Mouse (Mus musculus): ENCODE measurements around the gene Vps13d. TPM values are rescaled to one million over a fixed set of nuclear protein-coding genes. Genes with fewer than 3 reads are reported as not detected.

Vps13d gene
- polyA plus RNA-seq, 1 experiment from 2014 or later = 6.6 TPM

GRCm38 (mm10) chr4:145017745-145018144 is 177.1 kb downstream of the Vps13d start:
- peak; percentile 74 for ATAC-seq

GRCm38 (mm10) chr4:145016669-145017068 is 178.1 kb downstream of the Vps13d start:
- H3K4me2 ChIP-seq (ENCODE audit: low read depth, low read length) = no peak overlapping the region
- H3K9me3 ChIP-seq (ENCODE audit: low read length) = no peaks in the 10 kb centered on the region
- H3K27me3 ChIP-seq (ENCODE audit: insufficient read depth, low read length) = no peaks in the 10 kb centered on the region
- peaks cover 14% of the 10 kb centered on the region for H3K36me3 ChIP-seq (replicated peaks; ENCODE audit: insufficient read depth, low read length)
- DNase-seq = no peak
- ATAC-seq = no peak
- H3K9ac ChIP-seq (replicated peaks) = no peak overlapping the region
- no peak for TF ChIP-seq CTCF (IDR thresholded peaks at IDR 0.05; ENCODE audit: low read depth)
- peaks cover 36% of the 10 kb centered on the region for H3K4me1 ChIP-seq (ENCODE audit: insufficient read depth)
- no peak overlapping the region for H3K4me3 ChIP-seq (ENCODE audit: low read depth, low read length)
- peak overlapping the region; percentile 70; the same call in 1 of the 2 replicates for H3K27ac ChIP-seq (ENCODE audit: low read depth)
- WGBS (ENCODE audit: insufficient replicate concordance) = 59% methylated on average over 1 of the region's 1 CpGs

More at GRCm38 (mm10) chr4:145017745-145018144, 177.1 kb downstream of the Vps13d start:
- Histone ChIP-seq H3K4me3 (ENCODE audit: low read depth, low read length) (no peak overlapping the region), H3K27ac (ENCODE audit: low read depth) (peak overlapping the region; percentile 70), H3K9me3 (ENCODE audit: low read length) (no peaks in the 10 kb centered on the region), H3K4me2 (ENCODE audit: low read depth, low read length) (no peak overlapping the region), H3K27me3 (ENCODE audit: insufficient read depth, low read length) (no peaks in the 10 kb centered on the region), H3K36me3 (replicated peaks; ENCODE audit: insufficient read depth, low read length) (peaks cover 11% of the 10 kb centered on the region), H3K4me1 (ENCODE audit: insufficient read depth) (peaks cover 42% of the 10 kb centered on the region), H3K9ac (replicated peaks) (no peak overlapping the region)
- WGBS (ENCODE audit: insufficient replicate concordance) = 40% methylated on average over 2 of the region's 2 CpGs
- TF ChIP-seq EP300 (IDR thresholded peaks at IDR 0.05; ENCODE audit: low read depth) (peak; percentile 68; the same call in 1 of the 2 replicates), CTCF (IDR thresholded peaks at IDR 0.05; ENCODE audit: low read depth) (no peak)
- DNase-seq = peak; percentile 67

GRCm38 (mm10) chr4:145014632-145014960 is 180.2 kb downstream of the Vps13d start:
- Histone ChIP-seq H3K4me2 (ENCODE audit: low read depth, low read length) (no peak overlapping the region), H3K27me3 (ENCODE audit: insufficient read depth, low read length) (no peaks in the 10 kb centered on the region), H3K4me1 (ENCODE audit: insufficient read depth) (peaks cover 32% of the 10 kb centered on the region), H3K36me3 (replicated peaks; ENCODE audit: insufficient read depth, low read length) (peaks cover 20% of the 10 kb centered on the region), H3K27ac (ENCODE audit: low read depth) (peak overlapping the region; percentile 39; the same call in 1 of the 2 replicates), H3K9ac (replicated peaks) (no peak overlapping the region), H3K9me3 (ENCODE audit: low read length) (no peaks in the 10 kb centered on the region), H3K4me3 (ENCODE audit: low read depth, low read length) (no peak overlapping the region)
- ATAC-seq = no peak
- no peak for TF ChIP-seq EP300 (IDR thresholded peaks at IDR 0.05; ENCODE audit: low read depth)
- 71% methylated on average over 4 of the region's 4 CpGs for WGBS (ENCODE audit: insufficient replicate concordance)
- no peak for DNase-seq

- 75% methylated on average over 7 of the region's 7 CpGs for WGBS (ENCODE audit: insufficient replicate concordance)
- ATAC-seq (no peak), DNase-seq (no peak)
Measured at GRCm38 (mm10) chr4:145013760-145014631, 180.8 kb downstream of the Vps13d start.

GRCm38 (mm10) chr4:145013187-145013586 is 181.6 kb downstream of the Vps13d start:
- ATAC-seq (no peak), DNase-seq (no peak)
- Histone ChIP-seq H3K27ac (ENCODE audit: low read depth) (0 out of 2 replicates have a peak overlapping the region, but pooled peaks have one; percentile 14), H3K4me1 (ENCODE audit: insufficient read depth) (peaks cover 26% of the 10 kb centered on the region), H3K4me3 (ENCODE audit: low read depth, low read length) (no peak overlapping the region), H3K4me2 (ENCODE audit: low read depth, low read length) (no peak overlapping the region), H3K9me3 (ENCODE audit: low read length) (no peaks in the 10 kb centered on the region), H3K36me3 (replicated peaks; ENCODE audit: insufficient read depth, low read length) (peaks cover 12% of the 10 kb centered on the region), H3K9ac (replicated peaks) (no peak overlapping the region), H3K27me3 (ENCODE audit: insufficient read depth, low read length) (no peaks in the 10 kb centered on the region)
- no peak for TF ChIP-seq EP300 (IDR thresholded peaks at IDR 0.05; ENCODE audit: low read depth)
- no peak for TF ChIP-seq CTCF (IDR thresholded peaks at IDR 0.05; ENCODE audit: low read depth)
- WGBS (ENCODE audit: insufficient replicate concordance) = 68% methylated on average over 4 of the region's 4 CpGs

More at GRCm38 (mm10) chr4:145013760-145014631, 180.8 kb downstream of the Vps13d start:
- H3K4me2 ChIP-seq (ENCODE audit: low read depth, low read length) = no peak overlapping the region
- no peak overlapping the region for H3K9ac ChIP-seq (replicated peaks)
- peaks cover 31% of the 10 kb centered on the region for H3K4me1 ChIP-seq (ENCODE audit: insufficient read depth)
- no peak for TF ChIP-seq EP300 (IDR thresholded peaks at IDR 0.05; ENCODE audit: low read depth)
- TF ChIP-seq CTCF (IDR thresholded peaks at IDR 0.05; ENCODE audit: low read depth) = no peak
- H3K27me3 ChIP-seq (ENCODE audit: insufficient read depth, low read length) = no peaks in the 10 kb centered on the region
- H3K27ac ChIP-seq (ENCODE audit: low read depth) = peak overlapping the region; percentile 39; the same call in 1 of the 2 replicates
- H3K9me3 ChIP-seq (ENCODE audit: low read length) = no peaks in the 10 kb centered on the region
- no peak overlapping the region for H3K4me3 ChIP-seq (ENCODE audit: low read depth, low read length)
- peaks cover 15% of the 10 kb centered on the region for H3K36me3 ChIP-seq (replicated peaks; ENCODE audit: insufficient read depth, low read length)

GRCm38 (mm10) chr4:145011156-145011555 is 183.6 kb downstream of the Vps13d start:
- TF ChIP-seq CTCF (IDR thresholded peaks at IDR 0.05; ENCODE audit: low read depth) (no peak), EP300 (IDR thresholded peaks at IDR 0.05; ENCODE audit: low read depth) (no peak)
- WGBS (ENCODE audit: insufficient replicate concordance) = 87% methylated on average over 3 of the region's 3 CpGs
- Histone ChIP-seq H3K9ac (replicated peaks) (no peak overlapping the region), H3K4me2 (ENCODE audit: low read depth, low read length) (no peak overlapping the region), H3K36me3 (replicated peaks; ENCODE audit: insufficient read depth, low read length) (peaks cover 12% of the 10 kb centered on the region; the same call in 1 of the 2 replicates), H3K27ac (ENCODE audit: low read depth) (no peak overlapping the region), H3K27me3 (ENCODE audit: insufficient read depth, low read length) (no peaks in the 10 kb centered on the region), H3K4me3 (ENCODE audit: low read depth, low read length) (no peak overlapping the region), H3K9me3 (ENCODE audit: low read length) (no peaks in the 10 kb centered on the region), H3K4me1 (ENCODE audit: insufficient read depth) (peaks cover 12% of the 10 kb centered on the region)
- DNase-seq (no peak), ATAC-seq (no peak)
